Mouse (Mus musculus) lung, embryonic 16.5 days (tissue): ENCODE data around the gene Mgat5b. TPM values are rescaled to one million over a fixed set of nuclear protein-coding genes. Genes with fewer than 3 reads are reported as not detected.

Source experiments
- ATAC-seq: fragments of 200-750 bp; cut with Nextera tagmentation; 2 replicates; pipeline ENCODE4 v1.8.0; 2017; ENCODE audit warnings: low read depth, mild to moderate bottlenecking, moderate library complexity
- H3K27ac ChIP-seq: fragments of 300-500 bp; sonication (generic); 2 replicates; pipeline ENCODE4 v1.5.1; 2014; ENCODE audit warnings: mild to moderate bottlenecking, control low read depth, low read length
- H3K27me3 ChIP-seq: fragments of 300-500 bp; sonication (generic); 2 replicates; pipeline ENCODE4 v1.6.1; 2014; ENCODE audit warnings: low read depth, low read length, mixed read lengths; ENCODE audit not compliant: control insufficient read depth, insufficient read depth
- H3K36me3 ChIP-seq: fragments of 300-500 bp; sonication (generic); 2 replicates; pipeline ENCODE4 v1.6.1; 2014; ENCODE audit warnings: low read length; ENCODE audit not compliant: control insufficient read depth, insufficient read depth
- H3K4me1 ChIP-seq: fragments of 300-500 bp; sonication (generic); replicated peaks from 2 replicates; pipeline ENCODE4 v1.6.1; 2014; ENCODE audit warnings: low read length, mixed read lengths; ENCODE audit not compliant: control insufficient read depth, insufficient read depth
- H3K4me2 ChIP-seq: fragments of 300-500 bp; sonication (generic); 2 replicates; pipeline ENCODE4 v1.6.1; 2014; ENCODE audit warnings: low read depth, low read length, control low read depth
- H3K4me3 ChIP-seq: fragments of 300-500 bp; sonication (generic); 2 replicates; pipeline ENCODE4 v1.5.1; 2014; ENCODE audit warnings: mild to moderate bottlenecking, low read length, control low read depth
- H3K9ac ChIP-seq: fragments of 300-500 bp; sonication (generic); 2 replicates; pipeline ENCODE4 v1.6.1; 2014; ENCODE audit warnings: low read length, control low read depth
- H3K9me3 ChIP-seq: fragments of 300-500 bp; sonication (generic); 2 replicates; pipeline ENCODE4 v1.6.1; 2016; ENCODE audit warnings: low read length; ENCODE audit not compliant: control insufficient read depth
- WGBS: fragments of 180-500 bp; shearing (Covaris S2); extraction: QIAGEN DNeasy Blood & Tissue Kit; methylation state at CpG from one replicate; pipeline ENCODE4 v1.1.7; 2014; 5-methylcytosine and 5-hydroxymethylcytosine counted together
- polyA plus RNA-seq: library from polyadenylated mRNA; unstranded; fragments of >200 nt; fragmentation: Nextera tagmentation; extraction: Ambion mirVana; gene quantifications from 2 replicates; pipeline ENCODE4 v1.2.1, GENCODE M21; 2015

Mgat5b gene
- polyA plus RNA-seq, 1 experiment from 2014 or later = 0.18 TPM

DNA sequence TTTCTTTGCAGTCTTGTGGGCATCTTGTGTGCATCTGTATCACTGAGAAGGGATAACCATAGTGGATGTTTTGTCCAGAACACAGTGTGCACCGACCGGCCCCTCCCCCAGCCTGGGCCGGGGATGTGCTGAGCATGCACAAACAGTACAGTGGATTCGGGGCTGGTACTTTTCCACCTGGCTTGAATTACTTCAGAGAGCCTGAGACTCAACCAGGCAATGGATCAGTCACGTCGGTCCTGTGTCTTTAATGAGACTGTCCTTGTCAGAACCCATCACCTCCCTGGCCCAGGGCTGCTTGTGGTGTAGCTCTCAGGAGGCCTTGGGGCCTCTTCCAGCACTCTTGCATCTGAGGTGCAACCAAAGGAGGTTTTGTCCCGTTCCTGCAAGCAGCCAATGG is 46.4 kb downstream of the Mgat5b start:
- Histone ChIP-seq H3K4me1 (no peaks in the 10 kb centered on the region), H3K9me3 (no peaks in the 10 kb centered on the region), H3K36me3 (no peaks in the 10 kb centered on the region), H3K4me3 (no peak overlapping the region), H3K27me3 (no peaks in the 10 kb centered on the region), H3K9ac (no peak overlapping the region), H3K27ac (no peak overlapping the region), H3K4me2 (no peak overlapping the region)
- ATAC-seq = no peak
- 74% methylated on average over 7 of the region's 7 CpGs for WGBS

DNA sequence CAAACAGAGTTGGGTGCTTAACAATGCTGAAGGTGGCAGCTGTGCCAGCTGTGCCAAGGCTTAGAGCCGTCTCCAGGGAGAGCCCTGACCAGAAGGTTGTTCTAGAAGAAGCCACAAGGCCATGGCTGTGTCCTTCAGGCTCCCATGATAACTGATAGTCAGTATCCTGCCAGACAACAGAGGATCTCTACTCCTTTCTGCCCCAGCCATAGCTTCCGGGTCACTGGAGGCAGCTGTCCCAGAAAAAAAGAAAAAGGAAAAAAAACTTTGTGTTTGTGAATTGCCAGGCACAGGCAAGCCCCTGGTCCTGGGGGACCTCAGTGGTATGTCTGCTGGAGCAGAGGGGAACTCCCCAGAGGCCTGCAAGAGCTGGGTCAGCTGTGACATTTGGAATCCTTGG is 47.3 kb downstream of the Mgat5b start:
- no peak overlapping the region for H3K4me2 ChIP-seq
- no peak overlapping the region for H3K9ac ChIP-seq
- H3K27ac ChIP-seq = no peak overlapping the region
- no peaks in the 10 kb centered on the region for H3K4me1 ChIP-seq
- no peaks in the 10 kb centered on the region for H3K36me3 ChIP-seq
- no peaks in the 10 kb centered on the region for H3K9me3 ChIP-seq
- no peak for ATAC-seq
- 51% methylated on average over 2 of the region's 2 CpGs for WGBS
- H3K4me3 ChIP-seq = no peak overlapping the region
- H3K27me3 ChIP-seq = no peaks in the 10 kb centered on the region

DNA sequence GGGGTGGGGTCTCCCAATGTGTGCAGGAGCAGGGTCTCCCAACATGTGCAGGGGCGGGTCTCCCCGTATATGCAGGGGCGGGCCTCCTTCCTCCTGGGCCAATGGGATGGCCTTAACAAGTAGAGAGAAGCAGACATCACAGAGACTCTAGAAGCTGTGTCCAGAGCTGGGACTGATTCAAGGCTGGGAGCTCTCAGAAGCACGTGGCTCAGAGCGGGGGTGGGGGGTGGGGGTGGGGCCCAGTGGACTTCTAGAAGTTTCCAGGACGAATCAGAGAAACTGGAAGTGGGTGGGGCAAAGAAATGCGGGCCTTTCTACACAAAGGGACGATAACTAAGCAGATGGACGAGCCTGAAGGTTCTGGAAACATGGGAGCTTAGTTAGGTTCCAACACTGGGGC is 49.9 kb downstream of the Mgat5b start:
- no peaks in the 10 kb centered on the region for H3K27me3 ChIP-seq
- H3K4me1 ChIP-seq = no peaks in the 10 kb centered on the region; the same call in 1 of the 2 replicates
- WGBS = 75% methylated on average over 9 of the region's 9 CpGs
- ATAC-seq = no peak
- H3K27ac ChIP-seq = no peak overlapping the region
- no peaks in the 10 kb centered on the region for H3K9me3 ChIP-seq
- no peaks in the 10 kb centered on the region for H3K36me3 ChIP-seq
- H3K4me3 ChIP-seq = no peak overlapping the region
- H3K4me2 ChIP-seq = no peak overlapping the region
- H3K9ac ChIP-seq = no peak overlapping the region

DNA sequence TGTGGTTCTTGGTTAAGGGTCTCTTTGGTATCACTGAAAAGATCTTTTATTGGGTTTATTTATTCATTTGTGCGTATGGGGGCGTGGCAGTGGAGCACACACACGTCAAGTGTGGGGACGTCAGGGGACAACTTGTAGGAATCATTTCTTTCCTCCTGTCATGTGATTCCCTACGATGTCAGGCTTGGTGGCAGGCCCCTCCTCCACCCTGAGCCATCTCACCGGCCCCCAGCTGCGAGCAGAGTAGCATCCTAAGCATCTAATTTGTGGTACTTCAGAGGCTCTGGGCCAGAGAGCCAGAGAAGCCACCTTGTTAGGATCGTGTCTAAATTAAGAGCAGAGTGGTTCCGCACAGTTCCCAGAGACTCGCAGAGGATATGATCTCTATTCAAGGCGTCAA is 50.8 kb downstream of the Mgat5b start:
- no peak overlapping the region for H3K9ac ChIP-seq
- ATAC-seq = no peak
- H3K4me3 ChIP-seq = no peak overlapping the region
- H3K4me1 ChIP-seq = no peaks in the 10 kb centered on the region; the same call in 1 of the 2 replicates
- H3K4me2 ChIP-seq = no peak overlapping the region
- no peaks in the 10 kb centered on the region for H3K9me3 ChIP-seq
- 65% methylated on average over 11 of the region's 11 CpGs for whole genome bisulfite sequencing
- H3K27me3 ChIP-seq = no peaks in the 10 kb centered on the region
- H3K27ac ChIP-seq = no peak overlapping the region
- no peaks in the 10 kb centered on the region for H3K36me3 ChIP-seq

DNA sequence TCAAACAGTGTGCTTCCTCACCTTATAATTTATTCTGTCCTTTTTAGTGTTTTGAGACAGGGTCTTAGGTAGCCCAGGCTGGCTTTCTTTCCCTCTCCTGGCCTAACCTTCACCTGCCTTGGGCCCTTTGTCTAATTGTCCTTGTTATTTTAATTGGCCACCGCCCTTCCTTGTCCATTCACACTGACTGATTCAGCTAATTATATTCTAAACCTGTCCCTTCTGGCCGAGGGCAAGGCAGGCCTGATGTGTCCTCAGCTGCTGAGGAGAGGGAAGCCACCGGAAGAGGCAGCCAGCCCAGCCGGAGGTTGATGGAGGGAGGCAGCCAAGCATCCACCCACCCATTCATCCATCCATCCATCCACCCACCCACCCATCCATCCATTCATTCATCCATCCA is 52.2 kb downstream of the Mgat5b start:
- WGBS = 77% methylated on average over 4 of the region's 4 CpGs
- H3K27ac ChIP-seq = no peak overlapping the region

DNA sequence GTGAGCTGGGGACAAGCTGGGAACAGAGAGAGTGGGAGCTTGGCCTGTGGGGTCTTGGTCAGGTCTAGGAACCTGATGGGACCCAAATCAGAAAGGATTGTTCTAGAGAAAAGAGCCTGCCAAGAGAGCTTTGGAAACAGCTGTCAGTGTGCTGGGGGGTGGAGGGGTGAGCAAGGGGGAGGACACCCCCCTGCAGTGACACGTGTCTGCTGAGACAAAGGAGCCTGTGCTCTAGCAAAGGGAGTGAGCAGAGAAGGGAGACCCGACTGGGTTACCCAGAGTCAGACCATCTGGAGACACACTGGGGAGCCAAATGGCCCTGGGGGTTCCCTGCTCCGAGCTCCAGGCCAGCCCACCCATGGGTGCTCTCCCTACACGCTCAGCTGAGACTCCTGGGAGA is 54.2 kb downstream of the Mgat5b start:
- Histone ChIP-seq H3K27me3 (no peaks in the 10 kb centered on the region), H3K9ac (no peak overlapping the region), H3K4me2 (no peak overlapping the region), H3K36me3 (no peaks in the 10 kb centered on the region), H3K4me1 (no peaks in the 10 kb centered on the region; the same call in 1 of the 2 replicates), H3K4me3 (no peak overlapping the region), H3K9me3 (no peaks in the 10 kb centered on the region), H3K27ac (no peak overlapping the region)
- no peak for ATAC-seq
- 43% methylated on average over 4 of the region's 4 CpGs for WGBS

More for the DNA sequence above, 52.2 kb downstream of the Mgat5b start:
- no peaks in the 10 kb centered on the region for H3K27me3 ChIP-seq
- H3K4me3 ChIP-seq = no peak overlapping the region
- no peaks in the 10 kb centered on the region for H3K9me3 ChIP-seq
- no peak overlapping the region for H3K9ac ChIP-seq
- H3K4me2 ChIP-seq = no peak overlapping the region
- no peaks in the 10 kb centered on the region; the same call in 1 of the 2 replicates for H3K4me1 ChIP-seq
- H3K36me3 ChIP-seq = no peaks in the 10 kb centered on the region
- no peak for ATAC-seq

DNA sequence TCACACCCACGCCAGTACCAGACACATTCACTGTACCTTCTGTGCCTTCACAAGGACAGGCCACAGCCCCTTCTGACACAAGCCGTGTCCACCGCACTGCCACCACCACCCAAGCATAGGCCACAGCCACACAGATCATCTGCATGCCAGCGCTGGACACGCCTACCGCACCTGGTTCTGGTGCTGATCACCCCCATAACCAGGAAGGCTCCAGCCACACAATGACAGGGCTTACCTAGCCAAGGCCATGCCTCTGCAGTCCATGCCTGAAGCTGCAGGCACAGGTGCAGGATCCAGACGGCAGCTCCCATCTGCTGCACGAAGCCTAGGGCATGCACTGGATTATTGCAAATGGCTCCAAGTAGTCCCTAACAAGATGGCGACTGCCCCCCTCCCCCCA is 54.8 kb downstream of the Mgat5b start:
- Histone ChIP-seq H3K36me3 (no peaks in the 10 kb centered on the region), H3K9ac (no peak overlapping the region), H3K27ac (no peak overlapping the region), H3K4me1 (no peaks in the 10 kb centered on the region; the same call in 1 of the 2 replicates), H3K9me3 (no peaks in the 10 kb centered on the region), H3K27me3 (no peaks in the 10 kb centered on the region), H3K4me3 (no peak overlapping the region), H3K4me2 (no peak overlapping the region)
- no peak for ATAC-seq
- WGBS = 90% methylated on average over 9 of the region's 9 CpGs

DNA sequence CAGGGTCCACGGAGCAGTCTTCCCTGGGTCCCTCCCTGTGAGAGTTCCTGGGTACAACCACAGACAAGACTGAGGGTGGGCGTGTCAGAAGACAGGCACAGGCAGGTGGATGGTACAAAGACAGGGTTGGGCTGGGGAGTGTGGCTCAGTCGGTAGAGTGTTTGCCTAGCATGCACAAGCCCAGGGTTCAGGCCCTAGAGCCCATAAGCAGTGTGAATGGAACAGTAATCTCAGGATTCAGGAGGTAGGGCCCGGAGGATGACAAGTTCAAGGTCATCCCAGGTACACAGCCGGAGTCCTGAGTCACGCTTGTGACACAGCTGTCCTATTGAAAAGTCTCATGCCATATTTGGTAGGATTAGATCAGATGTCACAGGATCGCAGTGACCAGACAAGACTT is 55.7 kb downstream of the Mgat5b start:
- Histone ChIP-seq H3K4me1 (no peaks in the 10 kb centered on the region; the same call in 1 of the 2 replicates), H3K36me3 (no peaks in the 10 kb centered on the region), H3K9ac (no peak overlapping the region), H3K27me3 (no peaks in the 10 kb centered on the region), H3K4me2 (no peak overlapping the region), H3K4me3 (no peak overlapping the region), H3K9me3 (no peaks in the 10 kb centered on the region), H3K27ac (no peak overlapping the region)
- ATAC-seq = no peak
- WGBS = 79% methylated on average over 7 of the region's 7 CpGs

DNA sequence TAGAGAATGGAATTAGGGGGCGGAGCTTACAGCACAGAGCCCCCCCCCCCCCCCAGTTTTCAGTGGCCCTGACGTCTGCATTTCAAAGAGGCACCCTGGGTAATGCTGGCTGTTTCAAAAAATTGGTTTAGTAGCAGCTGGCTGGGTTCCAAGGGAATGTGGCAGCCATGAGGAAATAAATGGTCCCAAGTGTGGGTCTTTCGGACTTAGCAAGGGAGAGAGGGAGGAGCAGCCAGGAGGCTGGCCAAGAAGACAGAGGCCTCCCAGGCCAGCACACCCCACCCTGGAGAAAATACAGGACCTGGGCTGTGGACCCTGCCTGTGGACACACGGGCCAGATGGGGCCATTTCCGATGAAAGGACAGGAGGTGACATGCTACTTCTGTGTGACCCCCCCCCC is 61.6 kb downstream of the Mgat5b start:
- Histone ChIP-seq H3K4me1 (peaks cover 10% of the 10 kb centered on the region), H3K4me3 (no peak overlapping the region), H3K36me3 (no peaks in the 10 kb centered on the region), H3K4me2 (peak overlapping the region; percentile 3; the same call in 1 of the 2 replicates), H3K9me3 (no peaks in the 10 kb centered on the region), H3K27me3 (no peaks in the 10 kb centered on the region; the same call in 1 of the 2 replicates), H3K9ac (no peak overlapping the region), H3K27ac (no peak overlapping the region)
- 18% methylated on average over 5 of the region's 5 CpGs for WGBS
- peak; percentile 83 for ATAC-seq

DNA sequence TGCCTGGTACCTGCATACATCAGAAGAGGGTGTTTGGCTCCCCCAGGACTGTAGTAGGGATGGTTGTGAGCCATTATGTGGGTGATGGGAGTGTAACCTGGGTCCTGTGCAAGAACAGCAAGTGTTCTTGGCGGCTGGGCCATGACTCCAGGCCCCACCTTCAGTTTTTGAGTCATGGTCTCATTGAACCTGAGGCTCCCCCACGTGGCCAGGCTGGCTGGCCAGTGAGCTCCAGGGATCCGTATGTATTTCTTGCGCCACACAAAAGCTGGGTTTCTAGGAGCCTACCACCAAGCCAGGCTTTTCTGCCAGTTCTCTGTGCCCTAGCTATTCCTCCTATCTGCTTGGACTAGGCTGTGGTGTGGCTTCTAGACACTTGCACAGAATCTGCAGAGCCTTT is 63.9 kb downstream of the Mgat5b start:
- no peak overlapping the region for H3K9ac ChIP-seq

More for the DNA sequence above, 63.9 kb downstream of the Mgat5b start:
- Histone ChIP-seq H3K4me1 (peaks cover 10% of the 10 kb centered on the region), H3K9me3 (no peaks in the 10 kb centered on the region), H3K27me3 (no peaks in the 10 kb centered on the region; the same call in 1 of the 2 replicates), H3K4me3 (no peak overlapping the region), H3K36me3 (no peaks in the 10 kb centered on the region), H3K27ac (no peak overlapping the region), H3K4me2 (no peak overlapping the region)
- ATAC-seq = no peak
- WGBS = 47% methylated on average over 4 of the region's 4 CpGs
